Mouse (Mus musculus): ENCODE data around the gene Mta2.
A peak's percentile ranks its signal among the peaks of the same experiment; 100 is the strongest.

- TF ChIP-seq CTCF (IDR thresholded peaks at IDR 0.05; ENCODE audit: low read depth, low read length), result peak; percentile 47; the same call in 1 of the 2 replicates
- TF ChIP-seq TAL1 (conservative IDR thresholded peaks at IDR 0.05; ENCODE audit: low read depth, low read length), result no peak
Measured at GRCm38 (mm10) chr19:8976535-8976934, 34.9 kb downstream of the Mta2 start.
